Mouse (Mus musculus) neural tube, embryonic 15.5 days (tissue): ENCODE data around the gene Zbtb38. TPM values are rescaled to one million over a fixed set of nuclear protein-coding genes. Genes with fewer than 3 reads are reported as not detected.

ENCODE experiments used
- ATAC-seq: fragments of 200-750 bp; cut with Nextera tagmentation; 2 replicates; pipeline ENCODE4 v1.8.0; 2017; ENCODE audit warnings: mild to moderate bottlenecking, moderate TSS enrichment, moderate library complexity; ENCODE audit not compliant: low FRiP score
- H3K27ac ChIP-seq: fragments of 300-500 bp; sonication (generic); replicated peaks from 2 replicates; pipeline ENCODE4 v1.5.1; 2015; ENCODE audit warnings: mild to moderate bottlenecking, inconsistent platforms
- H3K27me3 ChIP-seq: fragments of 300-500 bp; sonication (generic); replicated peaks from 2 replicates; pipeline ENCODE4 v1.6.1; 2015; ENCODE audit warnings: inconsistent platforms
- H3K36me3 ChIP-seq: fragments of 300-500 bp; sonication (generic); 2 replicates; pipeline ENCODE4 v1.6.1; 2015; ENCODE audit warnings: inconsistent platforms
- H3K4me1 ChIP-seq: fragments of 300-500 bp; sonication (generic); 2 replicates; pipeline ENCODE4 v1.6.1; 2015; ENCODE audit warnings: inconsistent platforms
- H3K4me2 ChIP-seq: fragments of 300-500 bp; sonication (generic); 2 replicates; pipeline ENCODE4 v1.6.1; 2015; ENCODE audit warnings: inconsistent platforms, mild to moderate bottlenecking, moderate library complexity
- H3K4me3 ChIP-seq: fragments of 300-500 bp; sonication (generic); replicated peaks from 2 replicates; pipeline ENCODE4 v1.5.1; 2015; ENCODE audit warnings: mild to moderate bottlenecking, inconsistent platforms
- H3K9ac ChIP-seq: fragments of 300-500 bp; sonication (generic); replicated peaks from 2 replicates; pipeline ENCODE4 v1.6.1; 2015; ENCODE audit warnings: mild to moderate bottlenecking, inconsistent platforms
- H3K9me3 ChIP-seq: fragments of 300-500 bp; sonication (generic); replicated peaks from 2 replicates; pipeline ENCODE4 v1.6.1; 2016; ENCODE audit warnings: inconsistent platforms
- WGBS: fragments of 180-500 bp; shearing (Covaris S2); methylation state at CpG from one replicate; pipeline ENCODE4 v1.1.7; 2015; ENCODE audit warnings: mixed read lengths; 5-methylcytosine and 5-hydroxymethylcytosine counted together
- polyA plus RNA-seq: library from polyadenylated mRNA; unstranded; fragments of >200 nt; fragmentation: Nextera tagmentation; extraction: Ambion mirVana; gene quantifications from 2 replicates; pipeline ENCODE4 v1.2.1, GENCODE M21; 2015

The Zbtb38 gene
- polyA plus RNA-seq, 1 experiment from 2014 or later, result 52.3 TPM

DNA sequence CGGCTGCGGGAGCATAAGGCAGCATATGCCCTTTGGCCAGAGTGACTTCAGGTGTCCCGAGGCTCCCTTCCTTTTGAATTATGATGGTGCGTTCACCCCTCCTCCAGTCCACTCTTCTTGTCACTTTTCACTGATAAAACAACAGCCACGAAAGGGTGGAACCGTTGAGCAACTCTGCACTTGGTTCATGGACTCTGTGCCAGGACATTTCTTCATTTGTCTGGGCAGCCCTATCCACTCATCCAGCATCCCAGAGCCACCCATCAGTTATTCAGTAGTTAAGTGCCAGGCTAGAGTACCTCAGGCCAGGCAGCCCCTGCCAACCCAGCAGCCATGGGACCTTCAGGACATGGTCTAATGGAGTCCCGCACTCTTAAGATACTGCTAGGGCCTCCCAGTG, 114.1 kb downstream of the Zbtb38 start:
- ATAC-seq, result no peak
- no peak overlapping the region for H3K27ac ChIP-seq
- WGBS, result 89% methylated on average over 7 of the region's 7 CpGs

DNA sequence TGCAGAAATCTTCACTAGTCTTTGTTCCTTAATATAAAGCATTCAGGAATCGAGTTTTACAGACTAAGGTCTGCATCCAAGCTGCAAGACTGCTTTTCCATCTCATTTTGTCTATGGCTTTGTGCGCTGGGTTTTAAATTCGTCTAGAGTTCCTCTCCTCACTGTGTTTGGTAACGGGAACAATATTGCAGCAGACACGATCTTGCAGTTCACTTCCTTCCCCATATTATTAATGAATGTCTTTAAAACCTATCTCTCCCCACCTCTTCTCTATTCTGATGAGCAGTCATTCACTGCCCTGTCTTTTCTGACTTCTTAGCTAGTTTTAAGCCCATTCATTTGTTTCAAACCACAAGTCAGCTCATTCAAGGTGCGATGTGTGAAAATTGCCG, 115.5 kb downstream of the Zbtb38 start:
- no peaks in the 10 kb centered on the region for H3K36me3 ChIP-seq

More for the DNA sequence above, 114.1 kb downstream of the Zbtb38 start:
- no peak overlapping the region for H3K4me2 ChIP-seq
- no peaks in the 10 kb centered on the region for H3K36me3 ChIP-seq
- H3K27me3 ChIP-seq, result no peaks in the 10 kb centered on the region
- no peak overlapping the region for H3K4me3 ChIP-seq
- no peak overlapping the region for H3K9ac ChIP-seq
- no peaks in the 10 kb centered on the region for H3K9me3 ChIP-seq
- H3K4me1 ChIP-seq, result no peaks in the 10 kb centered on the region

DNA sequence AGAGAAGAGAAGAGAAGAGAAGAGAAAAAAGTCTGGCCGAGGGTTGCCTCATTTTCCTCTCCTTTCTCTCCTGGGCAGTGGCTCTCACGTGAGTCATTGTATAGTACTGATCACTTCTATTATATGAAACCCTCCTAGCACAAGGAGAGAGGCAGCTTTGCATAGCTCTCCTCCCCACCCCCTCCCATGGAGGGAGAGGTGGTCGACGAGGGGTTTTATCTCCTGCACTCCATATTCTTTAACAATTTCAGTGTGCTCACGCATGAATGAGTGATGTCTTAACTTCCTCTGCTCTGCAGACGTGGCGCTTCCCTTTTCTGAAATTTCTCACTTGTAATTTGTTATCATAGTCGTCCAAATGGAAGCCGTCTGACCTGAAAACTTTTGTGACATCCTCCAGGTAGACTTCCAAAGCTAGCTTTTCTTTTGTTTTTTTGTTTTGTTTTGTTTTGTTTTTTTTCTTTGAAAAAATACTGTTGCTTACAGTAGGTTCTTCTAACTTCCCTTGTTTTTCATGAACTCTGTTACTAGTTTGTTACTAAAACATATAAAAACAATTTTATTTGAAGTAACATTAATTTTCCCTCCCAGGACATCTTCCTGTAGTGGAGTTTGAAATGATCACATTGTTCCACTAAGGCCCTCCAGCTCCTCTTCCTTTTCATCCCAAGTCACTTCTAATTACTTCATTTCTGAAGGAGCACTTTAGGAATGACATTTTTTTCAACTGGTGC, 116.0 kb downstream of the Zbtb38 start:
- Histone ChIP-seq H3K27ac (no peak overlapping the region), H3K36me3 (no peaks in the 10 kb centered on the region), H3K27me3 (0 out of 2 replicates have a peak, but pooled peaks cover 3% of the 10 kb centered on the region), H3K9ac (no peak overlapping the region), H3K4me2 (no peak overlapping the region), H3K4me3 (no peak overlapping the region), H3K9me3 (no peaks in the 10 kb centered on the region), H3K4me1 (peaks cover 6% of the 10 kb centered on the region)
- ATAC-seq, result no peak
- whole genome bisulfite sequencing, result 56% methylated on average over 9 of the region's 9 CpGs

More for the DNA sequence above, 115.5 kb downstream of the Zbtb38 start:
- H3K4me3 ChIP-seq, result no peak overlapping the region
- H3K27me3 ChIP-seq, result 0 out of 2 replicates have a peak, but pooled peaks cover 3% of the 10 kb centered on the region
- ATAC-seq, result no peak
- H3K9me3 ChIP-seq, result no peaks in the 10 kb centered on the region
- WGBS, result 78% methylated on average over 7 of the region's 7 CpGs
- no peak overlapping the region for H3K4me2 ChIP-seq
- no peak overlapping the region for H3K27ac ChIP-seq
- no peak overlapping the region for H3K9ac ChIP-seq
- H3K4me1 ChIP-seq, result peaks cover under 1% of the 10 kb centered on the region; the same call in 1 of the 2 replicates

DNA sequence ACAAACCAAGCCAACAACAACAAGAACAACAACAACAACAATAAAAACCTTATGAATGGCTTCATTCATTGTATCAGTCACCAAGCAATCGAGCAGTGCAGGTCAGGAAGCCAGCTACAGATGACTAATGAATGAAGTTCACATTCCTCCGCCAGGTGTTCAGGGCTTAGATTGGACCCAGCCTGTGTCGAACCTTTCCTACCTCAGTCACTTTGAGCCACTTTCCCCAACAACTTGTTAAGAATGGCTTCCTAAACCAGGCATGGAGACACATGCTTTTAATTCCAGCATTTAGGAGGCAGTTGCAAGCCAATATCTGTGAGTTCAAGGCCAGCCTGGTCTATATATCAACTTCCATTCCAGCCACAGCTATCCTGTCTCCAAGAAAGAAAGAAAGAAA, 116.7 kb downstream of the Zbtb38 start:
- no peak overlapping the region for H3K4me2 ChIP-seq
- H3K4me1 ChIP-seq, result peaks cover 8% of the 10 kb centered on the region
- no peak overlapping the region for H3K27ac ChIP-seq
- H3K36me3 ChIP-seq, result no peaks in the 10 kb centered on the region
- WGBS, result 77% methylated on average over 3 of the region's 3 CpGs
- no peak for ATAC-seq
- H3K27me3 ChIP-seq, result 0 out of 2 replicates have a peak, but pooled peaks cover 3% of the 10 kb centered on the region
- H3K9ac ChIP-seq, result no peak overlapping the region
- no peaks in the 10 kb centered on the region for H3K9me3 ChIP-seq
- no peak overlapping the region for H3K4me3 ChIP-seq

DNA sequence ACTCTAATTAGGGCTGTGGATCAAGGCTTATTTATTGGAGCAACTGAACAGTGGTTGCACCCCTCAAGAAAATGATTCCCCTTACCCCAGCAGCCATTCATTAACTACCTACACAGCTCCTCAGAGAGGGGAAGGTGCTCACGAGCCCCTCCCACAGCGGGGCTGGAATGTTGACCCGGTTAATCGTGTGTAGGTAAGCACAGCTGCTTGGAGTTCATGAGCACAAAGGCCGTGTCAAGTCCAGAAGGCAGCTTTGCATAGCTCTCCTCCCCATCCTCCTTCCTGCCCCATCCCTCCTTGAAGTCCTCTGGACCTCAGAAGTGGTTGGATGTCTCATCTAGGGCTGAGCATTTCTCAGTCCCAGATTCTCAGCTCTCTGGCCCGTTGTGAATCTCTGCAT, 117.5 kb downstream of the Zbtb38 start:
- Histone ChIP-seq H3K36me3 (no peaks in the 10 kb centered on the region), H3K9ac (no peak overlapping the region), H3K4me3 (no peak overlapping the region), H3K4me2 (no peak overlapping the region), H3K27ac (no peak overlapping the region), H3K27me3 (0 out of 2 replicates have a peak, but pooled peaks cover 3% of the 10 kb centered on the region), H3K4me1 (peaks cover 8% of the 10 kb centered on the region), H3K9me3 (no peaks in the 10 kb centered on the region)
- 73% methylated on average over 6 of the region's 6 CpGs for WGBS
- no peak for ATAC-seq

DNA sequence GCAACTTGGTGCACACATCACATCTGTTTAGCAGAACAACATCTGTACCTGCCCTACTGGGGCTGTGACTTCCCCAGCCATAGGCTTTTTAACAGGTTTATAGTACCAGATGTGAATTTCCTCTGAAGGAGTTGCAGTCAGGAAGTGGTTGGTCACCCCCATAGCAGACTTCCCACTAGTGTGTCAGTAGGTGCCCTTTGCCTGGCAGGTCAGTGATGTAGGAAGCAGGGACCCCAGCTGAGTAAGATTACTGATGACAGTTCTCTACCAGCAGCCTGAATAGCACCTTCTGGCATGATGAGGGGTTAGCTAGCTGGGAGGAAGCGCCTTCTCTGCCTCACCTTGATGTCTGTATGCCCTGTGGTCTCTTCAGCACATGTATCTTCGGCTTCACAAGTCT, 118.9 kb downstream of the Zbtb38 start:
- no peak overlapping the region for H3K4me3 ChIP-seq
- no peaks in the 10 kb centered on the region for H3K36me3 ChIP-seq
- WGBS, result 89% methylated on average over 2 of the region's 2 CpGs
- ATAC-seq, result no peak
- H3K9me3 ChIP-seq, result no peaks in the 10 kb centered on the region
- no peak overlapping the region for H3K4me2 ChIP-seq
- H3K9ac ChIP-seq, result no peak overlapping the region
- H3K27ac ChIP-seq, result no peak overlapping the region
- H3K4me1 ChIP-seq, result peaks cover 9% of the 10 kb centered on the region
- 0 out of 2 replicates have a peak, but pooled peaks cover 3% of the 10 kb centered on the region for H3K27me3 ChIP-seq

Other genes starting within 250 kb of the Zbtb38 start
- gene Gm28729, start 227.6 kb downstream of the Zbtb38 start, polyA plus RNA-seq, result not detected in 2 replicates
- 18.7 and 19.5 TPM in 2 replicates for gene Rasa2, start 121.2 kb downstream of the Zbtb38 start, polyA plus RNA-seq
- gene Pxylp1, start 139.8 kb upstream of the Zbtb38 start, polyA plus RNA-seq, result 24.8 and 25.6 TPM in 2 replicates